Comparison of ENCODE assay signal across 9 mouse cellular contexts in the genomic region with DNA sequence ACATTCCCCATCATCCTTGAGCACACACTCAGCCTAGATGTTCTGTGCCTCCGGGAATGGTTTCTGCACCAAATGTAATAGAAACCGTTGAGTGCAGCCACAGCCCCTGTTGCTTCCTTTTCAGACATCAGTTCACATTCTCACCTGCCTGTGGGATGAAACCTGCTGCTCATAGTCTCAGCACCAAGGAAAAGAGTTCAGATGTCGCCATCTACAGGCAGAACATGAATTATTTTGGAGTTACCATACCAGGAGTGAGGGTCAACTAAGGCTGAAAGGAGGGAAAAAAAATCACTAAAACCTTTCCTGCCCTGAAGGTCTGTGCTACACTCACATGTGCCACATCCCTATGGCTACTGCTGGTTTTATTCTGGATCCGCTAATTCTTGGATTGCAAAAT.
DNase-seq lines count a peak whose midpoint lies in the region; ATAC-seq and TF ChIP-seq lines count a peak whose summit lies in the region.
"Had no signal": no experiment of that assay in that cellular context is flagged by ENCODE, and none has a peak within 500 bp of the region (broad histone marks: within the 10 kb centered on the region; RNA-seq: fewer than 3 reads in every experiment).

No protein-coding gene starts in this region.

- DNase-seq in heart, adult 2 months, result no peak
- DNase-seq in heart, postnatal 36 days, result no peak
- no peak for DNase-seq in neural tube, embryonic 11.5 days (ENCODE audit: low spot score)
- no peak for DNase-seq in neural tube, embryonic 10.5 days (ENCODE audit: extremely low spot score, low spot score)
- DNase-seq in forebrain, postnatal 0 days, result peak; percentile 61
- peak; percentile 47 for DNase-seq in retina, postnatal 1 day
- no peak for DNase-seq in adrenal gland, postnatal 25 days
- no peak for DNase-seq in spleen, postnatal 4 days (ENCODE audit: low spot score in 2 of 2)
- DNase-seq: thymus, adult 2 months had no signal

- no peaks in the 10 kb centered on the region for H3K9me3 ChIP-seq in neural tube, embryonic 11.5 days (ENCODE audit: control insufficient read depth, low read length)
- H3K9me3 ChIP-seq in forebrain, postnatal 0 days (ENCODE audit: low read length), result no peaks in the 10 kb centered on the region

- no peak overlapping the region for H3K27ac ChIP-seq in heart, adult 2 months
- no peak overlapping the region for H3K27ac ChIP-seq in neural tube, embryonic 11.5 days (ENCODE audit: low read depth, low read length)
- H3K27ac ChIP-seq in forebrain, postnatal 0 days (ENCODE audit: low read depth, low read length), result no peak overlapping the region

- intact Hi-C loops in heart, adult 2 months (cut with DNase I), result loop anchor here (5.0 kb wide), 3 partner anchors 870 to 1510 kb away; a partner anchor contains a TSS
- intact Hi-C loops in heart, postnatal 36 days (cut with DNase I), result loop anchor here (5.0 to 10.0 kb wide), 3 partner anchors 218 to 1515 kb away; a partner anchor contains a TSS

- H3K36me3 ChIP-seq in heart, adult 2 months (ENCODE audit: control insufficient read depth, insufficient read depth, low read length), result no peaks in the 10 kb centered on the region
- H3K36me3 ChIP-seq in neural tube, embryonic 11.5 days (ENCODE audit: control insufficient read depth, insufficient read depth, low read length), result no peaks in the 10 kb centered on the region
- H3K36me3 ChIP-seq in forebrain, postnatal 0 days (ENCODE audit: insufficient read depth), result no peaks in the 10 kb centered on the region

- TF ChIP-seq POLR2A in heart, adult 2 months (IDR thresholded peaks at IDR 0.05; ENCODE audit: insufficient read depth, low read depth, low read length), result no peak

- H3K4me2 ChIP-seq in neural tube, embryonic 11.5 days (ENCODE audit: low read depth), result no peak overlapping the region
- no peak overlapping the region for H3K4me2 ChIP-seq in forebrain, postnatal 0 days (ENCODE audit: low read depth)

- WGBS in heart, adult 2 months, result 37% methylated on average over 4 of the region's 4 CpGs
- 39% methylated on average over 4 of the region's 4 CpGs for WGBS in neural tube, embryonic 11.5 days
- 40% methylated on average over 4 of the region's 4 CpGs for WGBS in forebrain, postnatal 0 days

- H3K4me3 ChIP-seq in heart, adult 2 months, result no peak overlapping the region
- no peak overlapping the region for H3K4me3 ChIP-seq in neural tube, embryonic 11.5 days (ENCODE audit: low read depth, low read length)
- H3K4me3 ChIP-seq in forebrain, postnatal 0 days (ENCODE audit: low read depth, low read length), result no peak overlapping the region

- TF ChIP-seq CTCF in heart, adult 2 months (IDR thresholded peaks at IDR 0.05), result peak; percentile 33
- peak; percentile 71 for TF ChIP-seq CTCF in forebrain, postnatal 0 days (IDR thresholded peaks at IDR 0.05; ENCODE audit: low read depth)

- H3K79me2 ChIP-seq in heart, adult 2 months (replicated peaks; ENCODE audit: control insufficient read depth, insufficient read depth, low read length), result no peaks in the 10 kb centered on the region

- ATAC-seq in neural tube, embryonic 11.5 days (ENCODE audit: insufficient read depth, low FRiP score, low TSS enrichment), result peak; percentile 41; the same call in 1 of the 2 replicates
- ATAC-seq in forebrain, postnatal 0 days, result peak; percentile 66; the same call in 1 of the 2 replicates

- TF ChIP-seq EP300 in heart, adult 2 months (IDR thresholded peaks at IDR 0.05; ENCODE audit: insufficient read depth, low read depth, low read length), result no peak

- H3K27me3 ChIP-seq in heart, adult 2 months (ENCODE audit: control insufficient read depth, insufficient read depth, low read length), result no peaks in the 10 kb centered on the region
- no peaks in the 10 kb centered on the region for H3K27me3 ChIP-seq in neural tube, embryonic 11.5 days (ENCODE audit: control insufficient read depth, insufficient read depth, low read length)
- H3K27me3 ChIP-seq in forebrain, postnatal 0 days (ENCODE audit: insufficient read depth, low read length), result no peaks in the 10 kb centered on the region

- no peaks in the 10 kb centered on the region for H3K4me1 ChIP-seq in heart, adult 2 months (ENCODE audit: control insufficient read depth, insufficient read depth, low read length)
- no peaks in the 10 kb centered on the region for H3K4me1 ChIP-seq in neural tube, embryonic 11.5 days (ENCODE audit: control insufficient read depth, insufficient read depth, low read length)
- no peaks in the 10 kb centered on the region for H3K4me1 ChIP-seq in forebrain, postnatal 0 days (ENCODE audit: insufficient read depth)

- no peak overlapping the region for H3K9ac ChIP-seq in heart, adult 2 months (ENCODE audit: low read depth, low read length)
- H3K9ac ChIP-seq in neural tube, embryonic 11.5 days (ENCODE audit: low read length), result no peak overlapping the region
- no peak overlapping the region for H3K9ac ChIP-seq in forebrain, postnatal 0 days

Comparison
In these comparisons a context has a peak if more than half of its experiments do, and no peak if none do; other contexts are left out.
1. DNase-seq: peak in forebrain, postnatal 0 days (single experiment) and retina, postnatal 1 day (single experiment); none in heart, adult 2 months (0 of 2), heart, postnatal 36 days (0 of 2), neural tube, embryonic 11.5 days (single experiment), neural tube, embryonic 10.5 days (single experiment), adrenal gland, postnatal 25 days (single experiment) and spleen, postnatal 4 days (0 of 2).